Mouse (Mus musculus): ENCODE results near the gene Stx2.
"Not testable (repeated sequence)": the region's sequence is repeated elsewhere in the genome, so short reads cannot be mapped to it uniquely, and the experiment has no call there.

Stx2 gene

DNA sequence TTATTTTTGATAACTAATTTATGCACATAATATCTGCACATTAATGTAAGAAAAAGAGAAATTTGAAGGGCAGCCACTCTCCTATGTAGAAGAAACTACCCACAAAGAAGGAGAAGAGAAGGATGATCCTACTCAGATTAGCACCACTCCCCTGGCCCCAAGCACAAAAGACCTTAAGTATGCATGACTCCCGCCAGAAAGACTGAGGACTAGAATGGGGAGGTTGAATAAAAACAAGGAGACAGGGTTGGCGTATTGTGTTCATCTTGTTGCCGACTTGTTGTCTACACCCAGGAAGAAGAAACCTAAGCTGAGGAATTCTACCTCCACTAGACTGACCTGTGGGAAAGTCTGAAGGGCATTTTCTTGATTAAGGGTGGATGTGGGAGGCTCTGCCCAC is 49.5 kb downstream of the Stx2 start:
- no peak for ATAC-seq (ENCODE audit: insufficient number of reproducible peaks, low FRiP score, low TSS enrichment)

DNA sequence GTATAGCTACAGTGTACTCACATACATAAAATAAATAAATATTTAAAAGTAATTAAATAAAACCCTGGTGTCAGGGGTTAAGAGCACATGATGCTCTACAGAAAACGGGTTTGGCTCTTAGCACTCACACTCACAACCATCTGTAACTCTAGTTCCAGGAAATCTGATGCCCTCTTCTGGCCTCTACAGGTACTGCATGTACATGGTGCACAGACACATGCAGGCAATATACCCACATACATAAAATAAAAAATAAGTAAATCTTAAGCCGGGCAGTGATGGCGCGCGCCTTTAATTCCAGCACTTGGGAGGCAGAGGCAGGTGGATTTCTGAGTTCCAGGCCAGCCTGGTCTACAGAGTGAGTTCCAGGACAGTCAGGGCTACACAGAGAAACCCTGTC is 54.0 kb downstream of the Stx2 start:
- ATAC-seq (ENCODE audit: insufficient number of reproducible peaks, low FRiP score, low TSS enrichment) = not testable (repeated sequence)

DNA sequence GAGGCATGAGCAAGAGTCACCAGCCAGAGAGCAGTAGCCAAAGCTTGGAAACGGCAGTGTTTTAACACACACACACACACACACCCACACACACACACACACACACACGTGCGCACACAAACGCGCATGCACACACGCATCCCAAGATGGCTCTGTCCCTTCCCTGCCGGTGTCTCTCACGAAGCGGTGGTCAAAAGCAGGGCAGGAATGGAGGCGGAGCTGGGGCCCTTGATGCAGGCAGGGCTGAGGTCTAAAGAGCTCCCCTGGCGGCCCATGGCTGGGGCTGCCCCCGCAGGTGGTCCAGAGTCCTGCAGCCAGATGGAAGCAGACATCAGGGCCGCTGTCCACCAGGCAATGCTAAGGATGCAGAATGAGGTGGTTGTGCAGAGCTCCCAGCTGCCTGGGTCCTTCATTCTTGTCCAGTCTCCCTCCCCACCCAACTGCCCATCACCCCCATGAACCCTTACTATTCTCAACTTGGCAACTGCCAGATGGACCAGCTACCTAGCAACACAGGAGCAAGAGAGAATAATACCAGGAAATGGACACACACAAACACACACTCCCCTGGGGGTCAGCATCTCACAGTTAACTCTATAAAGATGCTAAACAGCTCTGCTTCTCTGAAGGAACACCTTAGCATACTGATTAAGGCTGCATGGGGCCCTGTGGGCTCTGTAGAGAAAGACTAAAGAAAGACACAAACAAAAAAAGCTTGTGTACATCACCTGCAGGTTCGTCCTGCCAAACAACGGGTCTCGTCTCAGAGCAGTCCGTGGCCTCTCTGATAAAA is 54.9 kb downstream of the Stx2 start, which contains the start of gene Rimbp2:
Gene Rimbp2, minus strand, starts transcription at position 209 of the 793 bp plus-strand sequence.
- no peak for ATAC-seq (ENCODE audit: insufficient number of reproducible peaks, low FRiP score, low TSS enrichment)

DNA sequence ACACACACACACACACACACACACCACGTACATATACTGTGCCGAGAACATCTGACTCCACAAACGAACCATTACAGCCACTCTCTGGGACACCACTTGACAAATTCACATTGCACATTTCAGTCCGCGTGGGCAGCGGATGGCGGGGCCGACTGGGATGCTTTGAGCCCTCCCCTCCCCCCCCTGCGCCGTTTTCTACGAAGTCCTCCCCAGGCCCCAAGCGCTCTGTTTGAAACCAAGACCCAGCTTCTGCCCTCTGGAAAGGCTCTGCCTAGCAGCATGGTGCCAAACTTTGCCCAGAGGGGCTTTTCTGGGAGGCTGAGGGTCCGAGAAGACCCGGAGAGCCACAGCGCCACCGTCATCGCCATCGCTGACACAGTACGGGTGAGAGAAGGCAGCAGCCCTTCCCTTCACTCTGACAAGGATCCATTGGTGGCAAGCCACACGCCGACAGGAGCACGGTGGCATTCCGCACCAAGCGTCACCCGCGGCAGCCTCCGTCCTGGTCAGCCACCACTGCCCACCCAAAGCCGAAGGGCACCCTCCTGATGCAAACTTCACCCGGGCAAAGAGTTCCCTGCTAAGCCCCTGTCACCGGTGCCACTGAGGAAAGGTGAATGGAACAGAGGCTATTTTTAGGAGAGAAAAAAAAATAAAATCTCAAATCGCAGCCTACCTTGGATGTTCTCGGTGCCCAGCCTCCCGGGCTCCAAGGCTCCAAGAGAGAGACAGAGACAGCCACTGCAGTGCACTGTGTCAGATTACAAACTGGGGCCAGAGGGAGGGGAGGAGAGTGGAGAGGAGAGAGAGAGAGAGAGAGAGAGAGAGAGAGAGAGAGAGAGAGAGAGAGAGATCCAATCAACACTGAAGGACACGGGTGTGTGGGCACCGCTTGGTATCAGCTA is 55.8 kb downstream of the Stx2 start:
- no peak for ATAC-seq (ENCODE audit: insufficient number of reproducible peaks, low FRiP score, low TSS enrichment)

DNA sequence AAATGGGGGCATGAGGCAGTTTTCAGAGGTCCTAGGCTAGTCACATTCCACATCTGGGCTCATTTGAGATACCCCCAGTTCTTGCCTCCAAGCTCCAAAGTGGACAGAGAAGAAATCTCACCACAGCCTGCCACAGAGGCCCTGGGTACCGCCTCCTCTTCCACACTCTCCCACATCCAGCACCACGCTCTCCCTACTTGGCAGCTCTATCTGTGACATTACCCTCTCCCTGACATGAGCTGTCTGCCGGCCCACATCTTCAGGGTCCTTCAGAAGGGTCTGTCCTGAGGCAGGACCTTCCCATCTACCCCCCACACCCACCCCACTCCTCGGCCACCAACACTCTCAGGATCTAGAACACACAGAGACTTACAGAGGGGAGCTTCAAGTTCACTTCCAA is 56.9 kb downstream of the Stx2 start:
- ATAC-seq (ENCODE audit: insufficient number of reproducible peaks, low FRiP score, low TSS enrichment) = no peak

DNA sequence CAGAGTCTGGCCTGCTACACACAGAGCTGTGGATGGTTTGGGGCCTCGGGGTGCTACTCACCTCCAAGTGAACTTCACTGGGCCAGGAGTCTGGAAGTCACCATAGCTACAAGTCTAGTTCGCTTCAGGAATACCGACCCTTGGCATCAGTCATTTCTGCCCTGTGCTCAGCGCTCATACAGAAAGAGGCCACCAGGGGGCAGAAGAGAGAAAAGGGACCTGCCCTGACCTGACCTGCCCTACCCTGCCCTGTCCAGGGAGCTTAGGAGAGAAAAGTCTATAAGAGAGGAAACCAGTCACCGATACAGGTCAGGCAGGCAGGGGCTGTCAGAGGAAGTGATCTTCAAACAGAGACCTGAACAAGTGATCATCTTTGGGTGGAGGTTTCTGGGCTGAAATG is 61.3 kb downstream of the Stx2 start:
- ATAC-seq (ENCODE audit: insufficient number of reproducible peaks, low FRiP score, low TSS enrichment) = no peak

DNA sequence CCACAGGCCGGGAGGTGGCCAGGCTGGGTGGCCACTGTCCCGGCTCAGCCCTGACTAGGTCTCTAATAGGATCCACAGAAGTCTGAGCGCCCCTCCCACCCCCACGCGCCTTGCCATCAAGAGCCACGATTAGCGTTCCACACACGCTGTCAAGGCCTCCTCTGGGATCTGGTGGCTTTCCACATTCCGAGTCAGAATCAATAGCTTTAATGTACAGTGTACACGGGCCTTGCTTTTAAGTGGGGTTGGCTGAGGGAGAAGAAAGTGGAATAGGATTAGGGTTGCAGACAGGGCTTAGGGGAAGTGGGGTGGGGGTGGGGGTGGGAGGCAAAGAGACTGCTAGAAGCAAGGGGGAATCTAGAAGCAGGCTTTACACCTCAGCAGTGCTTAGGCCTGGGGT is 67.9 kb downstream of the Stx2 start:
- ATAC-seq (ENCODE audit: insufficient number of reproducible peaks, low FRiP score, low TSS enrichment) = no peak

DNA sequence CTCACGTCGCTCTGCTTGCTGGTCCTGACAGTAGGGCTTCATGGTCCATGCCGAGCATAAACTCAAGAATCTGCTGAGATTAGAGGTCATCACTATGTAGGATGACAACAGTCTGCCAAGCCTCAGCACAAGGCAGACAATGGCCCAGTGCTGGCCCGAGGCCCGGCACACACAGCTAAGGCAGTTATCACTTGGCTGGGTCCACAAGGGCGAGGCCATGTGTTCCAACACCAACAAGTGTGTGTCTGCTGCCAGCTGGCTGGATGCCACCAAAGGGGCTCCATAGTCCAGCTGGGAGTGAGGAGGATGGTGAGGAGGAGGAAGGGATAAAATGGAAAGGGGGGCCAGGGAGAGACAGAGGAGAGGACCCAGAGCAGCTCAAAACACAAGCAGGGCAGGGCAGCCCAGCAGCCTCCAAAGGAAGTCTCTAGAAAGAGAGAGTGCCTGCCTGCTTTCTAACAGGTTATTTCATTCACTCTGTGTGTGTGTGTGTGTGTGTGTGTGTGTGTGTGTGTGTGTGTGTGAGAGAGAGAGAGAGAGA is 72.9 kb downstream of the Stx2 start:
- ATAC-seq (ENCODE audit: insufficient number of reproducible peaks, low FRiP score, low TSS enrichment) = no peak
